Mouse (Mus musculus): ENCODE data around the gene Srcin1. TPM values are rescaled to one million over a fixed set of nuclear protein-coding genes. Genes with fewer than 3 reads are reported as not detected.

The Srcin1 gene
- polyA plus RNA-seq (2015; fragmentation: Nextera tagmentation; extraction: Ambion mirVana): 0.06 and 0.15 TPM in 2 replicates

DNA sequence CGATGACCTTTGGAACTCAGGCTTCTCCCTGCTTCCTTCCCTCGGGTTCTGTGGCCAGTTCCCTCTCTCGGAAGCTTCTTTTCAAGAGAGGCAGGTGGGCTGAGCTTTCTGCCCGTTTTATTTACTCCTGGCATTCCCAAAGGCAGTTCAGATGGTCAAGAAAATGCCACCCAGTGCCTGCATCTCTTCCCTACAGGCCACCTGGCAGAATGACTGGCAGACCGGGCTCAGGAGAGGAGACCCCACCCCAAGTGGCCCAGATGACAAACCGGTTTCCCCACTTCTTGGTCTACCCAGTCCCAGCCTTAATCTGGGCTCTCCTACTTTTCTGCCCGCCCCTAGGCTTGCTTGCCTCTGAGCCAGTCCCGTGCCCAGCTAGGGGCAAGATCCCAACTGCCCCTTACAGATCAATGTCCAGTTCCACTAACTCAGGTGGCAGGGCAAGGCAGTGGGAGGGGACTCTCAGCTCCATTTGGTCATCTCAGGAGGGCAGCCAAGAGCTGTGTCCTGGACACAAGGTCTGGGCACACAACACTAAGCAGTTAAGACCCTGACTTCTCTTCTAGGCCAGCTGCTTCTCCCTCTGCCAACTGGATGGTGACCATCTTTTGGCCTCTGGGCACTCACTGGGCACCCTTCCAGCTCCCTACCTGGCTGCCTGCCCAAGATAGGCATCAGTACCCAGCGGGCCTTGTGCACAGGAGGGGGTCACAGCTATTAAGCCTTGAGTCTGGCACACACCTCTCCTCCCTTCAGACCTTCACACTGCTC, at the start of gene Srcin1:
Gene Srcin1, minus strand, starts transcription at position 51 of the 771 bp plus-strand sequence.
- Histone ChIP-seq H3K9ac (peak within 1 kb of the TSS; percentile 53), H3K4me2 (peak within 1 kb of the TSS; percentile 100), H3K27me3 (peaks cover 90% of the 10 kb centered on the region), H3K4me1 (replicated peaks) (peaks cover 19% of the 10 kb centered on the region), H3K36me3 (no peaks in the 10 kb centered on the region), H3K4me3 (peak within 1 kb of the TSS; percentile 75), H3K27ac (no peak within 1 kb of the TSS), H3K9me3 (replicated peaks) (no peaks in the 10 kb centered on the region)
- no peak for ATAC-seq (replicated peaks; ENCODE audit: insufficient number of reproducible peaks, insufficient read depth, low FRiP score, low read depth)
- WGBS: 20% methylated on average over 9 of the region's 9 CpGs

- H3K27ac ChIP-seq: no peak overlapping the region
- no peak overlapping the region for H3K9ac ChIP-seq
- no peak overlapping the region for H3K4me3 ChIP-seq
- H3K27me3 ChIP-seq: peaks cover 79% of the 10 kb centered on the region
- no peaks in the 10 kb centered on the region for H3K36me3 ChIP-seq
- ATAC-seq (replicated peaks; ENCODE audit: insufficient number of reproducible peaks, insufficient read depth, low FRiP score, low read depth): no peak
- no peaks in the 10 kb centered on the region for H3K9me3 ChIP-seq (replicated peaks)
- no peak overlapping the region for H3K4me2 ChIP-seq
- 65% methylated on average over 5 of the region's 5 CpGs for WGBS
- peaks cover 28% of the 10 kb centered on the region for H3K4me1 ChIP-seq (replicated peaks)
Measured at GRCm38 (mm10) chr11:97625551-97625950, 49.6 kb upstream of the Srcin1 start.

- Histone ChIP-seq H3K36me3 (no peaks in the 10 kb centered on the region), H3K27me3 (peaks cover 64% of the 10 kb centered on the region), H3K9me3 (replicated peaks) (no peaks in the 10 kb centered on the region), H3K27ac (no peak overlapping the region), H3K4me1 (replicated peaks) (peaks cover 6% of the 10 kb centered on the region), H3K4me2 (no peak overlapping the region), H3K9ac (no peak overlapping the region), H3K4me3 (no peak overlapping the region)
- 54% methylated on average over 9 of the region's 9 CpGs for WGBS
- ATAC-seq (replicated peaks; ENCODE audit: insufficient number of reproducible peaks, insufficient read depth, low FRiP score, low read depth): no peak
Measured at GRCm38 (mm10) chr11:97623166-97623565, 47.2 kb upstream of the Srcin1 start.

GRCm38 (mm10) chr11:97622440-97622839, 46.5 kb upstream of the Srcin1 start:
- Histone ChIP-seq H3K9me3 (replicated peaks) (no peaks in the 10 kb centered on the region), H3K27ac (no peak overlapping the region), H3K27me3 (peaks cover 64% of the 10 kb centered on the region), H3K4me1 (replicated peaks) (no peaks in the 10 kb centered on the region; the same call in 1 of the 2 replicates), H3K4me2 (no peak overlapping the region), H3K36me3 (no peaks in the 10 kb centered on the region), H3K9ac (no peak overlapping the region), H3K4me3 (no peak overlapping the region)
- WGBS: 4% methylated on average over 6 of the region's 6 CpGs
- ATAC-seq (replicated peaks; ENCODE audit: insufficient number of reproducible peaks, insufficient read depth, low FRiP score, low read depth): no peak

- H3K4me2 ChIP-seq: no peak overlapping the region
- no peaks in the 10 kb centered on the region for H3K4me1 ChIP-seq (replicated peaks)
- H3K4me3 ChIP-seq: no peak overlapping the region
- peaks cover 49% of the 10 kb centered on the region for H3K27me3 ChIP-seq
- no peak overlapping the region for H3K9ac ChIP-seq
- WGBS: 62% methylated on average over 5 of the region's 5 CpGs
- no peaks in the 10 kb centered on the region for H3K9me3 ChIP-seq (replicated peaks)
- 0 out of 2 replicates have a peak, but pooled peaks have one; percentile 47 for ATAC-seq (replicated peaks; ENCODE audit: insufficient number of reproducible peaks, insufficient read depth, low FRiP score, low read depth)
- H3K36me3 ChIP-seq: no peaks in the 10 kb centered on the region
- H3K27ac ChIP-seq: no peak overlapping the region
Measured at GRCm38 (mm10) chr11:97619391-97619795, 43.4 kb upstream of the Srcin1 start.

GRCm38 (mm10) chr11:97618368-97618767, 42.4 kb upstream of the Srcin1 start:
- 49% methylated on average over 11 of the region's 11 CpGs for WGBS

GRCm38 (mm10) chr11:97615276-97615675, 39.3 kb upstream of the Srcin1 start:
- WGBS: 59% methylated on average over 4 of the region's 4 CpGs
- H3K9me3 ChIP-seq (replicated peaks): no peaks in the 10 kb centered on the region
- no peaks in the 10 kb centered on the region for H3K36me3 ChIP-seq
- no peak overlapping the region for H3K4me3 ChIP-seq
- H3K4me1 ChIP-seq (replicated peaks): no peaks in the 10 kb centered on the region
- H3K9ac ChIP-seq: no peak overlapping the region
- H3K27ac ChIP-seq: no peak overlapping the region
- peaks cover 38% of the 10 kb centered on the region for H3K27me3 ChIP-seq
- ATAC-seq (replicated peaks; ENCODE audit: insufficient number of reproducible peaks, insufficient read depth, low FRiP score, low read depth): no peak
- no peak overlapping the region for H3K4me2 ChIP-seq

More at GRCm38 (mm10) chr11:97618368-97618767, 42.4 kb upstream of the Srcin1 start:
- no peak overlapping the region for H3K9ac ChIP-seq
- ATAC-seq (replicated peaks; ENCODE audit: insufficient number of reproducible peaks, insufficient read depth, low FRiP score, low read depth): no peak
- H3K9me3 ChIP-seq (replicated peaks): no peaks in the 10 kb centered on the region
- no peak overlapping the region for H3K4me3 ChIP-seq
- H3K4me1 ChIP-seq (replicated peaks): no peaks in the 10 kb centered on the region
- peaks cover 38% of the 10 kb centered on the region for H3K27me3 ChIP-seq
- H3K36me3 ChIP-seq: no peaks in the 10 kb centered on the region
- no peak overlapping the region for H3K27ac ChIP-seq
- H3K4me2 ChIP-seq: no peak overlapping the region

GRCm38 (mm10) chr11:97611076-97611475, 35.1 kb upstream of the Srcin1 start:
- Histone ChIP-seq H3K9me3 (replicated peaks) (no peaks in the 10 kb centered on the region), H3K9ac (no peak overlapping the region), H3K4me3 (no peak overlapping the region), H3K27ac (no peak overlapping the region), H3K27me3 (peaks cover 33% of the 10 kb centered on the region), H3K36me3 (no peaks in the 10 kb centered on the region), H3K4me2 (no peak overlapping the region), H3K4me1 (replicated peaks) (no peaks in the 10 kb centered on the region)
- ATAC-seq (replicated peaks; ENCODE audit: insufficient number of reproducible peaks, insufficient read depth, low FRiP score, low read depth): no peak
- WGBS: 50% methylated on average over 8 of the region's 8 CpGs

DNA sequence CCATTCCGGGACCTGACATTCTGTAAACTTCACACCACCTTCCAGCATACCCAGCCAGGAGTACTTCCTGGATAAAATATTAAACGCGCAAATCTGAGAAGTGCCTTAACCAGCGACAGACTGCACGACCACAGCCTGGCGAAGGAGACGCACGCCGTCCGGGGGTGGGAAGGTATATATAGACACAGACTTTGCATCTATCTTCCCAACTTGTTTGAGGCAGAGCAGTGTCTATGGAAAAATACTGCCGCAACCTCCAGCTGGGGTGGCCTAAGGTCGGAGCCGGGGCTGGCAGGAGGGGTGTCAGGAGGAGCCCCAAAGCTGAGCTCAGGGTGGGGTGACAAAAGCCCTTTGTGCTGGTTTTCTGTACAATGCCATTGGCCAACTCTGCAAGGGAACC, 33.8 kb upstream of the Srcin1 start:
- Histone ChIP-seq H3K27me3 (peaks cover 35% of the 10 kb centered on the region), H3K36me3 (no peaks in the 10 kb centered on the region), H3K9ac (no peak overlapping the region), H3K9me3 (replicated peaks) (no peaks in the 10 kb centered on the region), H3K4me3 (no peak overlapping the region), H3K27ac (no peak overlapping the region), H3K4me1 (replicated peaks) (no peaks in the 10 kb centered on the region), H3K4me2 (no peak overlapping the region)
- WGBS: 84% methylated on average over 13 of the region's 13 CpGs
- ATAC-seq (replicated peaks; ENCODE audit: insufficient number of reproducible peaks, insufficient read depth, low FRiP score, low read depth): no peak

GRCm38 (mm10) chr11:97608933-97609332, 32.9 kb upstream of the Srcin1 start:
- Histone ChIP-seq H3K27ac (no peak overlapping the region), H3K9me3 (replicated peaks) (no peaks in the 10 kb centered on the region), H3K27me3 (peaks cover 35% of the 10 kb centered on the region), H3K4me3 (no peak overlapping the region), H3K4me1 (replicated peaks) (no peaks in the 10 kb centered on the region), H3K4me2 (no peak overlapping the region), H3K9ac (no peak overlapping the region), H3K36me3 (no peaks in the 10 kb centered on the region)
- ATAC-seq (replicated peaks; ENCODE audit: insufficient number of reproducible peaks, insufficient read depth, low FRiP score, low read depth): no peak
- WGBS: 54% methylated on average over 4 of the region's 4 CpGs

- H3K9ac ChIP-seq: no peak overlapping the region
- H3K4me2 ChIP-seq: no peak overlapping the region
- ATAC-seq (replicated peaks; ENCODE audit: insufficient number of reproducible peaks, insufficient read depth, low FRiP score, low read depth): no peak
- H3K36me3 ChIP-seq: no peaks in the 10 kb centered on the region
- WGBS: 94% methylated on average over 8 of the region's 8 CpGs
- no peak overlapping the region for H3K4me3 ChIP-seq
- no peak overlapping the region for H3K27ac ChIP-seq
- H3K4me1 ChIP-seq (replicated peaks): no peaks in the 10 kb centered on the region
- peaks cover 35% of the 10 kb centered on the region for H3K27me3 ChIP-seq
- H3K9me3 ChIP-seq (replicated peaks): no peaks in the 10 kb centered on the region
Measured at GRCm38 (mm10) chr11:97607056-97607725, 31.2 kb upstream of the Srcin1 start.
